Mouse (Mus musculus) thymus, adult 2 months (tissue): ENCODE measurements around the gene Kmt2b. TPM values are rescaled to one million over a fixed set of nuclear protein-coding genes. Genes with fewer than 3 reads are reported as not detected.

Experiments used
- DNase-seq: peaks from one replicate; pipeline ENCODE4 v3.0.0; 2021
- H3K27ac ChIP-seq: fragments of 200-500 bp; 2 replicates; pipeline ENCODE4 v1.5.1; 2012; ENCODE audit warnings: low read length, control low read depth; ENCODE audit not compliant: control insufficient read depth, insufficient read depth
- H3K27me3 ChIP-seq: fragments of 200-500 bp; 2 replicates; pipeline ENCODE4 v1.6.1; 2012; ENCODE audit warnings: mild to moderate bottlenecking, low read length, moderate library complexity, mixed read lengths; ENCODE audit not compliant: control insufficient read depth, insufficient read depth
- H3K36me3 ChIP-seq: fragments of 200-500 bp; 2 replicates; pipeline ENCODE4 v1.6.1; 2012; ENCODE audit warnings: mild to moderate bottlenecking, low read length, moderate library complexity; ENCODE audit not compliant: control insufficient read depth, insufficient read depth
- H3K4me1 ChIP-seq: fragments of 200-500 bp; replicated peaks from 2 replicates; pipeline ENCODE4 v1.6.1; 2012; ENCODE audit warnings: low read length; ENCODE audit not compliant: control insufficient read depth, insufficient read depth
- H3K4me3 ChIP-seq: fragments of 200-500 bp; 2 replicates; pipeline ENCODE4 v1.5.1; 2012; ENCODE audit warnings: mild to moderate bottlenecking, low read length, control low read depth, moderate library complexity; ENCODE audit not compliant: control insufficient read depth, insufficient read depth
- CTCF ChIP-seq: fragments of 200-500 bp; IDR thresholded peaks from 2 replicates; pipeline ENCODE4 v1.5.1; 2012; ENCODE audit warnings: mild to moderate bottlenecking, control low read depth, low read length, moderate library complexity, borderline replicate concordance; ENCODE audit not compliant: control insufficient read depth, poor library complexity, insufficient read depth; ENCODE audit errors: extremely low read depth
- POLR2A ChIP-seq: fragments of 200-500 bp; IDR thresholded peaks from 2 replicates; pipeline ENCODE4 v1.6.1; 2012; ENCODE audit warnings: mild to moderate bottlenecking, low read length, control low read depth, moderate library complexity; ENCODE audit not compliant: control insufficient read depth, poor library complexity, insufficient read depth; ENCODE audit errors: extremely low read depth
- WGBS: fragments of 180-500 bp; shearing (Covaris S2); methylation state at CpG from one replicate; pipeline ENCODE4 v1.1.7; 2018; 5-methylcytosine and 5-hydroxymethylcytosine counted together
- polyA plus RNA-seq: library from polyadenylated mRNA; depleted of rRNA; stranded (reverse); fragments of >200 nt; gene quantifications from 2 replicates; pipeline ENCODE4 v1.2.3, GENCODE M21; 2012

Kmt2b gene
- polyA plus RNA-seq, 1 experiment, result 161 TPM

- Histone ChIP-seq H3K27me3 (no peaks in the 10 kb centered on the region), H3K4me1 (peaks cover 11% of the 10 kb centered on the region), H3K27ac (no peak overlapping the region), H3K36me3 (peaks cover 13% of the 10 kb centered on the region), H3K4me3 (no peak overlapping the region)
- WGBS, result 97% methylated on average over 1 of the region's 1 CpGs
- no peak for TF ChIP-seq POLR2A
- TF ChIP-seq CTCF, result no peak
- no peak for DNase-seq
Observed at GRCm38 (mm10) chr7:30550603-30551002, 37.9 kb downstream of the Kmt2b start.

- Histone ChIP-seq H3K27me3 (no peaks in the 10 kb centered on the region), H3K4me1 (peaks cover 11% of the 10 kb centered on the region), H3K27ac (no peak overlapping the region), H3K4me3 (no peak overlapping the region), H3K36me3 (peaks cover 5% of the 10 kb centered on the region)
- WGBS, result 89% methylated on average over 2 of the region's 2 CpGs
- TF ChIP-seq POLR2A, result no peak
- no peak for TF ChIP-seq CTCF
- no peak for DNase-seq
Observed at GRCm38 (mm10) chr7:30549880-30550279, 38.6 kb downstream of the Kmt2b start.

- Histone ChIP-seq H3K4me3 (no peak overlapping the region), H3K36me3 (peaks cover 5% of the 10 kb centered on the region), H3K27ac (no peak overlapping the region), H3K27me3 (no peaks in the 10 kb centered on the region), H3K4me1 (no peaks in the 10 kb centered on the region)
- WGBS, result 96% methylated on average over 2 of the region's 2 CpGs
- DNase-seq, result no peak
- TF ChIP-seq POLR2A (no peak), CTCF (no peak)
Observed at GRCm38 (mm10) chr7:30544327-30544726, 44.2 kb downstream of the Kmt2b start.

GRCm38 (mm10) chr7:30540572-30540971, 48.0 kb downstream of the Kmt2b start:
- Histone ChIP-seq H3K27me3 (no peaks in the 10 kb centered on the region), H3K4me1 (peaks cover 1% of the 10 kb centered on the region; the same call in 1 of the 2 replicates), H3K4me3 (no peak overlapping the region), H3K36me3 (no peaks in the 10 kb centered on the region), H3K27ac (no peak overlapping the region)
- no peak for DNase-seq
- WGBS, result 99% methylated on average over 7 of the region's 7 CpGs
- no peak for TF ChIP-seq CTCF
- no peak for TF ChIP-seq POLR2A

GRCm38 (mm10) chr7:30534633-30535577, 53.6 kb downstream of the Kmt2b start, which contains the start of gene Arhgap33:
Arhgap33 (minus strand) TSS chr7:30535060.
- Histone ChIP-seq H3K4me1 (peaks cover 12% of the 10 kb centered on the region), H3K36me3 (peaks cover 13% of the 10 kb centered on the region), H3K27me3 (no peaks in the 10 kb centered on the region), H3K27ac (no peak within 1 kb of the TSS), H3K4me3 (peak within 1 kb of the TSS; percentile 80)
- DNase-seq, result peak; percentile 96
- TF ChIP-seq CTCF (0 out of 2 replicates have a peak, but pooled peaks have one; percentile 20), POLR2A (0 out of 2 replicates have a peak, but pooled peaks have one; percentile 15)
- under 1% methylated on average over 71 of the region's 84 CpGs for WGBS

GRCm38 (mm10) chr7:30533941-30534632, 54.4 kb downstream of the Kmt2b start:
- 38% methylated on average over 26 of the region's 26 CpGs for WGBS
- Histone ChIP-seq H3K4me1 (peaks cover 12% of the 10 kb centered on the region), H3K27me3 (no peaks in the 10 kb centered on the region), H3K36me3 (peaks cover 20% of the 10 kb centered on the region), H3K4me3 (peak overlapping the region; percentile 80), H3K27ac (no peak overlapping the region)
- peak; percentile 22 for DNase-seq
- peak; percentile 25; the same call in 1 of the 2 replicates for TF ChIP-seq CTCF
- TF ChIP-seq POLR2A, result no peak
